Mouse (Mus musculus) induced T-regulatory cell, adult 2 months (primary cell): ENCODE data around the gene Snrnp27.

Source experiments
- DNase-seq: peaks from one replicate; pipeline ENCODE4 v3.0.0-alpha.2; 2012; ENCODE audit warnings: low read depth

Gene Snrnp27

DNA sequence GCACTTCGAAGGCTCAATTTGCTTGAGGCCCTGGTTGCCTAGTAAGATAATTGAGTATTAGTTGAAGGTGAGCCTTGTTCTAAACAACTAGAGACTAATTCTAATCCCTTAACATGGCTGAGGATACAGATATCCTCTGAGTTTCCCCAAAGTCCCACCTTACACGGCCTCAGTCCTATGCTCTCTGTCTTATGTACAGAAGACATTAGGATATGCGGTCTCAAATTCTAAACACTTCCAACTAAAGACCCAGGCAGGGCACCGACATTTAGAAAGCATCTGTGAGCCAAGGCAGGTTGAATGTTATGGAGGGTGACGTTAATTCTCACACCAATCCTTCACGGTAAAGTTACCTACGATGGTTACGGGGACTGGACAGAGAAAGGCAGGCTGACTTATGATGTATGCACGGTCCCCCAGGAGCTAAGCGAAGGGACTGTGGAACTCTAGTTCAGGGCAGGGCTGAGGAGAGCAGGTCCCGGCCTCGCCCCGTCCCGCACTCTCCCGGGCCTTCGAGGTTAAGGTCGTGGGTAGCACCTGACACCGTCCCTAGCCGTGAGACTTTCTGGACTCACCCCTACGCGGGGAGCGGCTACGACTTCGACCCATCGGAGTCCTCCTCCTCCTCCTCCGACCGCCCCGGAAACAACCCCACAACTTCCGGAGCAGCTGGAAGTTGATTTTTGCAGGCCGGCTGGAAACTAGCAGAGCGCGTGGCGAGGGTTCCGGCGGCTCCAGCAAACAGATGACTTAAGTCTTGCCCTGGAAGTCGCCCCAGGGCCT lies at the start of gene Snrnp27:
TSS of gene Snrnp27 (minus strand) at position 651 of the 783 bp plus-strand sequence.
- peak; percentile 95 for DNase-seq

- DNase-seq = peak; percentile 99
Measured at GRCm38 (mm10) chr6:86733183-86733876, 49.0 kb upstream of the Snrnp27 start, which contains the start of gene Gmcl1. Gene Gmcl1 (minus strand): TSS chr6:86733383.

DNA sequence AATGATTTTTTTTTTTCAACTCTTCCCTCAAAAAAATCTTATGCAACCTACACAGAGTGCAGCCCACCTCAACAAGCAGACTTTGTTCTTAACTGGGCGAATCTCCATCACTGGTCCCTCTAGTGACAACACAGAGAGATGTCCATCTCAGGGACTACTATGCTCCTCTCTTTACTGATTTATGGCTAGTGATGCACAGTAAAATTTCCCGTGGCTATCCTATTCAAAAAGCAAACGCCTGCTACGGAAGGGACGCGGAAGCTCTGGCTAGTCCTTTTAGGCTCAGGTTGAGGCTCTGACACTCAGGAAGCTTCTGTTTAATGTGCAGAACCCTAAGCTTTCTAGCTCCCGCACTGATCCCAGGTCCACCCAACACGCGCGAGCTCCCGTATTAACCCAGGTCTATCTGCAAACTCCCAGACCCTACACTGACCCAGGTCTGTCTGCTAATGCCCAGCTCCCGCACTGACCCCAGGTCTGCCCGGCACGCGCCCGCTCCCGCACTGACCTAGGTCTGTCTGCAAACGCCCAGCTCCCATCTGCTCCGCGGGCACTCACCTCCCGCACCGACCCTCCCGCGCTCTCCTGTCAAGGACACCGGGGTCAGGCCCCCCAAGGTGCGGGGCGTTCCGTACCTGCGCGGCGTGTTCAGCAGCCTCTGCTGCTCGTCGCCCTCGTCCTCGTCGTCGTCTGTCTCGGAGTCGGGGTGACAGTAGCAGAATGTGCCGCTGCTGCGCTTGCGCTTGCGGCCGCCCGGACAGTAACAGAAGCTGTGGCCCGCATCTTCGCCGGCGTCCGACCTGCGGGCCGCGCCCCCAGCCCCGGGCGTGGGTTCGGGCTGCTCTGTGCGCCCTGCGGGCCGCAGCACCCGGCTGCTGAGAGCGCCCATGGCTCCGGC lies 48.2 kb upstream of the Snrnp27 start:
- peak; percentile 54 for DNase-seq

GRCm38 (mm10) chr6:86728711-86729110 lies 44.4 kb upstream of the Snrnp27 start:
- no peak for DNase-seq

DNA sequence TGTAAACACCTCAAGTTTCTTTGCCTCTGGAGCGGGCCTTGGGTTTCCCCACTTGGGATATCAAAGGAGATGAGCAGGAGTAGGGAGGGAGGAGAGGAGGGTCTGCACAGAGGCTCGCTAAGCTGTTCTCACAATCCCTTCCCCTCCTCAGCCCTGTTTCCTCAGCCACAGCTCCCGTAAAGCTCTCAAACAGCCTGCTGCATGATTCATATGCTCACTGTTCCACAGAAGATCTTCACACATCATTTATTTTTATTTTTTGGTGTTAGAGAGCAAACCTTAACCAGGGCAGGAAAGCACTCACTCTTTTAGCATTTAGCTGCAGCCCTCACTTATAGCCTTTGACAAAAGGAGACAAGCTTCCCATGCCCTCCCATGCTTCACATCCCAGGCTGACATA lies 37.7 kb upstream of the Snrnp27 start:
- no peak for DNase-seq

GRCm38 (mm10) chr6:86708072-86708774 lies 23.9 kb upstream of the Snrnp27 start:
- no peak for DNase-seq

DNA sequence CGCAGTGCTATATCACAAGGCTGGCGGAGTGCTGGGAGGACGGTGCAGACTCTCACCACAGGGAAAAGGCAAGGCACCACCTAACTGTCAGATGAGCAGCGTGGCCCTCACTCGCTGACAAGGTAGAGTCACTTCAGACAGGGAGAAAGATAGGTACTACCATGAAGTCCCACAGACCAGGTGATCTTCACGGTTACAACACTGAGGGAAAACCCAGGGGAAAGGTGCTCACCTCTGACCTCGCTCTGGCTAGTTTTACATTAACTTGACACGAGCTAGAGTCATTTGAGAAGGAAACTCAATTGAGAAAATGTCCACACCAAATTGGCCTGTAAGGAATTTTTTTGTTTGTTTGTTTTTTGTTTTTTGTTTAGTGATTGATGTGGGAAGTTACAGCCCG lies 18.3 kb upstream of the Snrnp27 start:
- DNase-seq = no peak

DNA sequence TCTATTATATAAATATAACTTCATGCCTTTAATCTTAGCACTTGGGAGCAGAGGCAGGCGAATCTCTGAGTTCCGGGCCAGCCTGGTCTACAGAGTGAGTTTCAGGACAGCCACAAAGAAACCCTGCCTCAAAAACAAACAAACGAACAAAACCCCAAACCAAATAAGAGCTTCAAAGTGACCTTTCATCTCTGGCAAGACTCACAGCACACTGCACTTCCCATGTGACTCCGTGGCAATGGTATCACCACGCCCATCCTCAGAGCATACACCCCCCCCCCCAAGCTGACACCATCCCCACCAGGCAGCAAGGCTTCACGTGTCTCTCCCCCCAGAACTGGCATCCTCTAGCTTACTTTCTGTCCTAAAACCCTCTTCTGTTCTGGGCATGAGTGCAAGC lies 13.6 kb upstream of the Snrnp27 start:
- no peak for DNase-seq

DNA sequence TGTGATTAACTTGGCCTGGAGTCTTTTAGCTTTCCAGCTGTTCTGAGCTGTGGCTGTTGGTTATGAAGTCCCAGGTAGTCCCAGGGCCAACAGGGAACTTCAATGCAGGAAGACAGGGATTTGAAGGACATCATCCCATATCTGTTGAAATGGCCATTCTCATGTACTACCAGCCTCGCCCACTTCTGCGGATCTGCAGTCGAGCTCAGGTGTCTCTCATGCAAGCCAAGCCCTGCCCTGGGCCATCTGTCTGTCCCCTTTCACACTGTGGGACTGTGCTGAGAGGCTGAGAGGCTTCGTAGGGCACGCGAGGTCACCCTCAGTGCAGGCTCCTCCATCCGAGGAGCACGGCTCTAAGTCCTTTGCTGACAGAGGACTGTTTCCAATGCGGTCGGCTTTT lies 11.9 kb upstream of the Snrnp27 start:
- DNase-seq = no peak

DNA sequence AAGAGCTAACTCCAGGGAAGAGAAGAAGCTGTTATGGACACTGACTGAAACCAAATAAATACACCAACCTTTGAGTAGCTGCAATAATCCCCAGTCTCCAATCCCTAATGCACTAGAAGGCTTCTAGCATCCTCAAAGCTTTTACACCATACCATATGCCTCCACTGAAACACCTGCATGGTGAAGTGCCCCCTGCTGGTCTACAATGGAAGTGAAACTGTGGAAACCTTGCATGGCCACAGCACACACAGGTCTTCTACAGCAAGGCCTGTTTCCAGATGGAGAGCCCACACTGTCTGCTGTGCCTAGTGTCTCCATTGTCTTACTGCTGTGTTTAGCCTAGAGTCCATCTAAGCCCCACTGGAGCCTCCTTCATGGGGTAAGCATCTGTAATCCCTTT lies 10.1 kb upstream of the Snrnp27 start:
- DNase-seq = peak; percentile 88

DNA sequence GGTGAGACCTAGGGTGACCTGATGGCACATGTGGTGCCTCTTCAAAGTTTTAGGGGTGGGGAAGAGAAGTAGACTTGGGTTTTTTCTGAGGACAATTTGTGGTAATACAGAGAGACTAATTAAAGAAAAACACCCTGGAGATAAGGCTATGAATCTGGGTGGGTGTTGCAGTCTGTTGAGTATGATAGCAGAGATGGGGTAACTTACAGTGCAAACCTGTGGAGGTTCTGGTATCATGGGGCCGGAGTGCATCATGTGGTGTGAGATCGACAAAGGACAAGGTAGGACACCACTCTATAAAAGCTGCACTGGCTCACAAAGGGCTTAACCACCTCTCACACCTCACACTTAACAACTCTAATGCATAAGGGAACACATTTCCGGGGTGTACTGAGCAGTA lies 5.3 kb upstream of the Snrnp27 start:
- no peak for DNase-seq

DNA sequence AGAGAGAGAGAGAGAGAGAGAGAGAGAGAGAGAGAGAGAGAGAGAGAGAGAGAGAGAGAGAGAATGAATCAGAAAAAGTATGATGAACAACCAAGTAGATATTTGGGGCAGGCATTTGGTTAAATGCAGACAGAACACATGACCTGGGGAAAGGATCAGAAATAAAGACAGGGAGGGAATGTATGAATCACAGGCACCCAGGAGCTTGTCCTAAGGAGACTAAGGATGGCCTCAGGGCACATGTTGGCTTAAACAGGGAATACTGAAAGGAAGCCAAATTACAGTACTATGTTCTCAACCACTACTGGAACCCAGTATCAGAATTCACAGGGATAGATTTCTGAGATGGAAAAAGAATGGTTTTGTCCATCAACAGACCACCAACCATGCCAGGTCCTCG lies 2.6 kb upstream of the Snrnp27 start:
- DNase-seq = no peak

DNA sequence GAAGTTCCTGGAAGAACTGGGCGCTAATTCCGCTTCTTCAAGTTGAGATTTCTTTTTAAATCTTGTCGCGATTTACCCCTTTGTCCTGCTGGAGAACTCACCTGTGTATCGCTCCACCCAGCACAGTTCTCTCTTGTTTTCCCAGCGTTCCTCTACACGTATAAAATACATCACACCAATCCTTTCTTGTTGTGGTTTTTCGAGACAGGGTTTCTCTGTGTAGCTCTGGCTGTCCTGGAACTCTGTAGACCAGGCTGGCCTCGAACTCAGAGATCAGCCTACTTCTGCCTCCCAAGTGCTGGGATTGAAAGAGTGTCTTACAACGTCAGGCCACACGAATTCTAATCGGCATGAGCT lies 311 bp upstream of the Snrnp27 start:
- no peak for DNase-seq

DNA sequence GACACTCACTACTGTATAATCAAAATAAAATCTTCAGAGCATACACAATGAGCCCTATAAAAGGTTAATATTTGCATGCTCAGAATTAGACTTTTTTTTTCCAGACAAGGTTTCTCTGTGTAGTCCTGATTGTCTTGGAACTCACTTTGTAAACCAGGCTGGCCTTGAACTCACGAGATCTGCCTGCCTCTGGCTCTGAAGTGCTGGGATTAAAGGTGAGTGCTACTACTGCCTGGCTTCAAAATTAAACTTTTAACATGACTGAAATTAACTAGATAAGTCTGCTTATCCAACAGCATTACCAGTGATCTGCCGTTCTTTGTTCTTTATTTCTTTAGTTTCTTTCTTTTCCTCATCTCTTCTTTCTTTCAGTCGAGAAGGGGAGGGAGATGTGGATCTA lies 3.0 kb downstream of the Snrnp27 start:
- DNase-seq = no peak

- no peak for DNase-seq
Measured at GRCm38 (mm10) chr6:86678341-86678740, 6.0 kb downstream of the Snrnp27 start.

GRCm38 (mm10) chr6:86670873-86671272 lies 13.4 kb downstream of the Snrnp27 start:
- DNase-seq = peak; percentile 90

- DNase-seq = peak; percentile 99
Measured at GRCm38 (mm10) chr6:86669240-86669727, 15.0 kb downstream of the Snrnp27 start.

- no peak for DNase-seq
Measured at GRCm38 (mm10) chr6:86668580-86669239, 15.6 kb downstream of the Snrnp27 start, which contains the start of gene Mxd1. Gene Mxd1 (minus strand): TSS chr6:86669161.

GRCm38 (mm10) chr6:86667061-86667460 lies 17.3 kb downstream of the Snrnp27 start:
- DNase-seq = peak; percentile 72

GRCm38 (mm10) chr6:86665560-86666307 lies 18.6 kb downstream of the Snrnp27 start:
- no peak for DNase-seq
